Mouse (Mus musculus): ENCODE results near the gene Trabd2b. TPM values are rescaled to one million over a fixed set of nuclear protein-coding genes. Genes with fewer than 3 reads are reported as not detected.

The Trabd2b gene
- polyA plus RNA-seq, 1 experiment from 2014 or later = 0.79 TPM

GRCm38 (mm10) chr4:114557731-114558130 lies 151.2 kb downstream of the Trabd2b start:
- no peak overlapping the region for H3K9ac ChIP-seq (replicated peaks; ENCODE audit: low read length)
- no peaks in the 10 kb centered on the region for H3K4me1 ChIP-seq (ENCODE audit: control insufficient read depth, insufficient read depth, low read length)
- no peak overlapping the region for H3K27ac ChIP-seq (replicated peaks; ENCODE audit: low read depth, low read length)
- WGBS = 30% methylated on average over 6 of the region's 6 CpGs
- no peak overlapping the region for H3K4me2 ChIP-seq (ENCODE audit: low read length)
- H3K27me3 ChIP-seq (ENCODE audit: control insufficient read depth, insufficient read depth, low read length) = no peaks in the 10 kb centered on the region
- DNase-seq (no peak), ATAC-seq (ENCODE audit: low FRiP score, low TSS enrichment) (no peak)
- H3K4me3 ChIP-seq (replicated peaks; ENCODE audit: low read depth, low read length) = no peak overlapping the region
- no peaks in the 10 kb centered on the region for H3K36me3 ChIP-seq (ENCODE audit: control insufficient read depth, insufficient read depth, low read length)
- no peaks in the 10 kb centered on the region for H3K9me3 ChIP-seq (ENCODE audit: control insufficient read depth, low read length)

GRCm38 (mm10) chr4:114558487-114558886 lies 152.0 kb downstream of the Trabd2b start:
- ATAC-seq (ENCODE audit: low FRiP score, low TSS enrichment) (no peak), DNase-seq (no peak)

GRCm38 (mm10) chr4:114560638-114561216 lies 154.2 kb downstream of the Trabd2b start:
- DNase-seq = no peak
- Histone ChIP-seq H3K4me1 (ENCODE audit: control insufficient read depth, insufficient read depth, low read length) (no peaks in the 10 kb centered on the region), H3K27ac (replicated peaks; ENCODE audit: low read depth, low read length) (no peak overlapping the region), H3K9me3 (ENCODE audit: control insufficient read depth, low read length) (no peaks in the 10 kb centered on the region), H3K9ac (replicated peaks; ENCODE audit: low read length) (no peak overlapping the region), H3K4me2 (ENCODE audit: low read length) (no peak overlapping the region), H3K4me3 (replicated peaks; ENCODE audit: low read depth, low read length) (no peak overlapping the region), H3K36me3 (ENCODE audit: control insufficient read depth, insufficient read depth, low read length) (no peaks in the 10 kb centered on the region), H3K27me3 (ENCODE audit: control insufficient read depth, insufficient read depth, low read length) (no peaks in the 10 kb centered on the region)
- no peak for ATAC-seq (ENCODE audit: low FRiP score, low TSS enrichment)
- WGBS = 92% methylated on average over 17 of the region's 17 CpGs

More at GRCm38 (mm10) chr4:114558487-114558886, 152.0 kb downstream of the Trabd2b start:
- no peak overlapping the region for H3K4me3 ChIP-seq (replicated peaks; ENCODE audit: low read depth, low read length)
- H3K4me1 ChIP-seq (ENCODE audit: control insufficient read depth, insufficient read depth, low read length) = no peaks in the 10 kb centered on the region
- no peak overlapping the region for H3K27ac ChIP-seq (replicated peaks; ENCODE audit: low read depth, low read length)
- no peak overlapping the region for H3K4me2 ChIP-seq (ENCODE audit: low read length)
- H3K36me3 ChIP-seq (ENCODE audit: control insufficient read depth, insufficient read depth, low read length) = no peaks in the 10 kb centered on the region
- H3K9ac ChIP-seq (replicated peaks; ENCODE audit: low read length) = no peak overlapping the region
- H3K27me3 ChIP-seq (ENCODE audit: control insufficient read depth, insufficient read depth, low read length) = no peaks in the 10 kb centered on the region
- 63% methylated on average over 3 of the region's 3 CpGs for WGBS
- H3K9me3 ChIP-seq (ENCODE audit: control insufficient read depth, low read length) = no peaks in the 10 kb centered on the region

DNA sequence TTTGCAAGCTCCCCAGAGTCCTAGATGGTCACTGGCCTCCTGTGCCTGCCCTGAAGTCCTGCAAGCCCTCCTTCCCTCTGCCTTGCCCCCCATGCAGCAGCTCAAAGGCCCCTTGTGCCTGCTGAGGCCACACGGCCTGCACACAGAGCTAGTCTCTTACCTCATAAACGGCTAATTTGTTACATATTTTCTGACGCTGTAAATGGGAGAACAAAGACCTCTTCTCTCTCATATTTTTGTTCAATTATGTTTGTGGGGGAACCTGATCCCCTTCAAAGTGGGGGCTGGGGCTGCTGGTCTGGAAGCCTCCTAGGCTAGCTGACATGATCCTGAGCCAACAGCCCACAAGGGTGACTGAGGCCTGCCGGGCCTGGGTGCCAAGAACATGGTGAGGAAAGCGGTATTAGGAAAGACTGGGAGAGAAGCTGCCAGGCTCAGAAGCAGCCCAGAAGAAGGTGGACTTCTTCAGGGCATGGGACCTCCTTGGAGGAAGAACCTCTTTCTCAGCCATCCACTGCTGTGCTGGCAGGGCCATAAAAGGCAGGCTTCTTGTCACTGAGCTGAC lies 157.7 kb downstream of the Trabd2b start:
- H3K4me3 ChIP-seq (replicated peaks; ENCODE audit: low read depth, low read length) = no peak overlapping the region
- no peaks in the 10 kb centered on the region for H3K4me1 ChIP-seq (ENCODE audit: control insufficient read depth, insufficient read depth, low read length)
- H3K9ac ChIP-seq (replicated peaks; ENCODE audit: low read length) = no peak overlapping the region
- no peak for DNase-seq
- no peaks in the 10 kb centered on the region for H3K27me3 ChIP-seq (ENCODE audit: control insufficient read depth, insufficient read depth, low read length)
- no peak overlapping the region for H3K27ac ChIP-seq (replicated peaks; ENCODE audit: low read depth, low read length)
- H3K36me3 ChIP-seq (ENCODE audit: control insufficient read depth, insufficient read depth, low read length) = no peaks in the 10 kb centered on the region
- H3K9me3 ChIP-seq (ENCODE audit: control insufficient read depth, low read length) = no peaks in the 10 kb centered on the region
- 73% methylated on average over 5 of the region's 5 CpGs for WGBS
- ATAC-seq (ENCODE audit: low FRiP score, low TSS enrichment) = no peak
- H3K4me2 ChIP-seq (ENCODE audit: low read length) = no peak overlapping the region

- Histone ChIP-seq H3K27me3 (ENCODE audit: control insufficient read depth, insufficient read depth, low read length) (no peaks in the 10 kb centered on the region), H3K4me2 (ENCODE audit: low read length) (no peak overlapping the region), H3K4me1 (ENCODE audit: control insufficient read depth, insufficient read depth, low read length) (no peaks in the 10 kb centered on the region), H3K9me3 (ENCODE audit: control insufficient read depth, low read length) (no peaks in the 10 kb centered on the region), H3K4me3 (replicated peaks; ENCODE audit: low read depth, low read length) (no peak overlapping the region), H3K36me3 (ENCODE audit: control insufficient read depth, insufficient read depth, low read length) (no peaks in the 10 kb centered on the region), H3K27ac (replicated peaks; ENCODE audit: low read depth, low read length) (no peak overlapping the region), H3K9ac (replicated peaks; ENCODE audit: low read length) (no peak overlapping the region)
- 81% methylated on average over 6 of the region's 6 CpGs for WGBS
- ATAC-seq (ENCODE audit: low FRiP score, low TSS enrichment) = no peak
- no peak for DNase-seq
Measured at GRCm38 (mm10) chr4:114567594-114567993, 161.1 kb downstream of the Trabd2b start.

- Histone ChIP-seq H3K9me3 (ENCODE audit: control insufficient read depth, low read length) (no peaks in the 10 kb centered on the region), H3K27me3 (ENCODE audit: control insufficient read depth, insufficient read depth, low read length) (no peaks in the 10 kb centered on the region), H3K27ac (replicated peaks; ENCODE audit: low read depth, low read length) (no peak overlapping the region), H3K4me3 (replicated peaks; ENCODE audit: low read depth, low read length) (no peak overlapping the region), H3K4me2 (ENCODE audit: low read length) (no peak overlapping the region), H3K4me1 (ENCODE audit: control insufficient read depth, insufficient read depth, low read length) (no peaks in the 10 kb centered on the region), H3K9ac (replicated peaks; ENCODE audit: low read length) (no peak overlapping the region), H3K36me3 (ENCODE audit: control insufficient read depth, insufficient read depth, low read length) (no peaks in the 10 kb centered on the region)
- ATAC-seq (ENCODE audit: low FRiP score, low TSS enrichment) (no peak), DNase-seq (no peak)
- WGBS = 82% methylated on average over 1 of the region's 1 CpGs
Measured at GRCm38 (mm10) chr4:114568081-114568605, 161.6 kb downstream of the Trabd2b start.

- DNase-seq = no peak
- H3K36me3 ChIP-seq (ENCODE audit: control insufficient read depth, insufficient read depth, low read length) = no peaks in the 10 kb centered on the region
- no peaks in the 10 kb centered on the region for H3K4me1 ChIP-seq (ENCODE audit: control insufficient read depth, insufficient read depth, low read length)
- H3K4me2 ChIP-seq (ENCODE audit: low read length) = no peak overlapping the region
- no peak overlapping the region for H3K27ac ChIP-seq (replicated peaks; ENCODE audit: low read depth, low read length)
- no peaks in the 10 kb centered on the region for H3K27me3 ChIP-seq (ENCODE audit: control insufficient read depth, insufficient read depth, low read length)
- no peak overlapping the region for H3K4me3 ChIP-seq (replicated peaks; ENCODE audit: low read depth, low read length)
- peak; percentile 31; the same call in 1 of the 2 replicates for ATAC-seq (ENCODE audit: low FRiP score, low TSS enrichment)
- H3K9me3 ChIP-seq (ENCODE audit: control insufficient read depth, low read length) = no peaks in the 10 kb centered on the region
- H3K9ac ChIP-seq (replicated peaks; ENCODE audit: low read length) = no peak overlapping the region
- 58% methylated on average over 12 of the region's 12 CpGs for WGBS
Measured at GRCm38 (mm10) chr4:114578153-114578950, 171.8 kb downstream of the Trabd2b start.

DNA sequence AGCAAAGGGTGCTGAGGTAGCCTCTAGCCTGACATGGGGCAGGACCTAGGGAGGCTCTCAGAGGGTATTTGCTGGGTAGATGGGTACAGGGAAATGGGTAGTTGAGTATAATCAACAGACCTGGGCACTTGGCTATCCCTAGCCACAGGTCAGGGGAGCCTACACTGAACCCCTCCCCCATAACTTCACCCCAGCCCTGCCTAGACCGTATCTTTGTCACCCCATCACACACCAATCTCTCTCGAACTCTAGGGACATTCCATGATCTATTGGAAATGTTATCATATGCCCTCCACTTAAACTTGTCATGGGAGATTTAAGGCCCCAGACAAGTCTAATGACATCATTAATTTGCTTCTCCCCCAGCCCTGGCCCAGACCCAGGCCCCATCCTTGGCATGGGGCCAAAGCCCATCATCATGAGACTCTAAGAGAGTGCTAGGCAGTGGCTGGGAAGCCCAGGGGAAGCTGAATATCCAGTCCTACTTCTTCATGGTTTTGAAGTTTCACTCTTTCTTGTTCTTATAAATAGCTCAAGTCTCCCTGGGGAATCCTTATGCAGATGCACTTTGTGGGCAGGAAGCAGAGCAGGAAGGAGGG lies 177.1 kb downstream of the Trabd2b start:
- no peak for ATAC-seq (ENCODE audit: low FRiP score, low TSS enrichment)
- Histone ChIP-seq H3K4me1 (ENCODE audit: control insufficient read depth, insufficient read depth, low read length) (no peaks in the 10 kb centered on the region), H3K4me3 (replicated peaks; ENCODE audit: low read depth, low read length) (no peak overlapping the region), H3K27ac (replicated peaks; ENCODE audit: low read depth, low read length) (no peak overlapping the region), H3K36me3 (ENCODE audit: control insufficient read depth, insufficient read depth, low read length) (no peaks in the 10 kb centered on the region), H3K4me2 (ENCODE audit: low read length) (no peak overlapping the region), H3K9ac (replicated peaks; ENCODE audit: low read length) (no peak overlapping the region), H3K27me3 (ENCODE audit: control insufficient read depth, insufficient read depth, low read length) (no peaks in the 10 kb centered on the region), H3K9me3 (ENCODE audit: control insufficient read depth, low read length) (no peaks in the 10 kb centered on the region)
- 92% methylated on average over 2 of the region's 2 CpGs for WGBS
- no peak for DNase-seq

Measured in midbrain, embryonic 14.5 days (tissue).